Mouse (Mus musculus): ENCODE results near the gene Gpr179. TPM values are rescaled to one million over a fixed set of nuclear protein-coding genes. Genes with fewer than 3 reads are reported as not detected.

The Gpr179 gene
- not detected for total RNA-seq (2023)

DNA sequence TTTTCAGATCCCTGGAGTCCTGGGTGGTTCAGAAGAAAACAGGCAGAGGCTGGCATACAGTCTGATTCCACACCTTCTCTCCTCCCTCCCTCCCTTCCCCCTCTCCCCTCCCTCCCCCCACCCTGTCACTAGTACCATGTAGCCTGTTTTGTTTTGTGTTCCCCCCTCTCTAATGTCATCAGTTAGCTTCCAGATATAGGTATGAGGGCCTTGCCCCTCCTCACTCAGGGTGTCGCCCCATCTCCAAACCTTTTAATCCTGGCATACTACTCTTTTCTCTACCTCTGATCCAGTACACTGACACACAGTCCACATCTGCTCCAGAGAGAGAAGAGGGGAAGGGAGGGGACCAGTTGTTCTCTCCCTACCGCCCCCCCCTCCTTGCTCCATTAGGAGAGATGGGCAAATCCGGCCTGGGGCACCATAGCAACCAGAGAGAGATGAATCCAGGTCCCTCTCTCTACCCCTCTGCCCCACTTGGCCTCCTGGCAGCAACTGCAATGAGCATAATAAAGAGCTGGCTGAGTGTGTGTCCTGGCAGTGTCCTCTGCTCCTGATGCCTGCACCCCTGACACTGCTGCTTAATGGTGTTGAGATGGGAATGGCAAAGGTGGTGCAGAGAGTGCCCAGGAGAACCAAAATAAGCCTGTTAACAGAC is at the start of gene Gpr179:
Gpr179 (minus strand) TSS at position 51 of the 658 bp plus-strand sequence.

GRCm38 (mm10) chr11:97361948-97362648 is 10.2 kb upstream of the Gpr179 start, which contains the start of gene Socs7:
Socs7 (plus strand) TSS chr11:97362551.

GRCm38 (mm10) chr11:97315504-97316503 is 36.1 kb downstream of the Gpr179 start, which contains the start of gene Mrpl45:
Mrpl45 (plus strand) TSS chr11:97315716.

Other genes starting within 250 kb of the Gpr179 start
- gene Tbx21, start 236.7 kb downstream of the Gpr179 start, total RNA-seq (2023): under 1 TPM in 1 of 2 experiments, not detected in 1; 0.21 TPM
- gene Tbkbp1, start 200.6 kb downstream of the Gpr179 start, total RNA-seq (2023): 10 to 100 TPM; 46.7 to 50.4 TPM
- gene Kpnb1, start 164.2 kb downstream of the Gpr179 start, total RNA-seq (2023): 10 to 100 TPM; 89.2 to 95.8 TPM
- 10 to 100 TPM; 59.1 to 59.2 TPM for gene Npepps, start 71.4 kb downstream of the Gpr179 start, total RNA-seq (2023)
- gene Mrpl45, start 36.4 kb downstream of the Gpr179 start, total RNA-seq (2023): 10 to 100 TPM; 10.5 to 11.5 TPM
- gene Socs7, start 10.5 kb upstream of the Gpr179 start, total RNA-seq (2023): 10 to 100 TPM; 17.2 to 21.1 TPM
- 10 to 100 TPM; 30.8 to 35.8 TPM for gene Arhgap23, start 63.5 kb upstream of the Gpr179 start, total RNA-seq (2023)
- not detected for gene 4933428G20Rik, start 148.3 kb upstream of the Gpr179 start, total RNA-seq (2023)
- under 1 TPM; 0.13 to 0.15 TPM for gene Srcin1, start 224.1 kb upstream of the Gpr179 start, total RNA-seq (2023)

All from monocyte, adult 59 days (primary cell).